Mouse (Mus musculus) lung, postnatal 0 days (tissue): Measurements from ENCODE around the gene Topbp1.

ENCODE experiments used
- CTCF ChIP-seq: IDR thresholded peaks from 2 replicates; pipeline ENCODE4 v1.5.1; 2016; ENCODE audit warnings: antibody characterized with exemption, mild to moderate bottlenecking
- EP300 ChIP-seq: IDR thresholded peaks from 2 replicates; pipeline ENCODE4 v1.6.1; 2016; ENCODE audit warnings: antibody characterized with exemption, mild to moderate bottlenecking, control low read depth

DNA sequence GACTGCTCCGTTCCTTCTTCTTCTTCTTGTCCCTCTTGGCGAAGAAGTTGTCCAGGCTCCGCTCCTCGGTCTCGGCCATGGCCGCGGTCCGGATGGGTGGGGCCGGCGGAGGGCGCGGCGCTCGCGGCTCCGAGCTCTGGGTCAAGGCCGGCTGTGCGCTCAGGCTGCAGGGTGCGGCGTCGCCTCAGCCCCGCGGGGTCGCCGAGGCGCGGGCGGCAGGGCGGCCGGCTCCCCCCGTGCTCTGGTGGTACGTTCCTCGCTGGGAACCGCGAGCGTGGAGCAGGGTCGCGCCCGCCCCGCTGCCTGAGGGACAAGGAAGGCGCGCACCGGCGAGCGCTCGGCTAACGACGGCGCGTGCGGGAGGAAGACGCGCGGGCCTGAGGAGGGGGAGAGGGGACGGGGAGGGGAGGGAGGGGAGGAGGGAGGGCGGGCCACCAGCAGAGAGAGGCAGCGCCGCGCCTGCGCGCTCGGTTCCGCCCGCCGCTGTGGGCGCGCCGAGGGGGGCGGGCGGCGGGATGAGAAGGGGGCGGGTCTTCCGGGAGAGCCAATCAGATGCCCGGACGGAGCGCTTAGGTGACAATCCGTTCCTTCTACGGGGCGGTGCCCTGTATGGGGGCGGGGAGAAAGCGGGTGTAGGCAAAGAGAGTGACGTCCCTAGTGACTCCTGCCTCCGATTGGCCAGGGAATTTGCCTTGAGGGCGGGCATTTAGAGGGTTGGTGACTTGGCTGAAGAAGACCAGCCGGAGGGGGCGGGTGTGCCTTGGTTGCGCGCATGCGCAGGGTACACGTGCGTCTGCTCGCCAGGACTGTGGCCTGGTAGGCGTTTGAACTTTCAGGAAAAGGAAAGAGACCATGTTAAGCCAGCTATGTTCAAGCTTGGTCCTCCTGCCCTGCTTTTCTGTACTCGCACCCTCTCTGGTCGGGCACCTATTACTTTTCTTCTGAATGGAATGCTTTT lies 60.6 kb downstream of the Topbp1 start, which contains the start of gene Cdv3:
- TF ChIP-seq CTCF (peak; percentile 23), EP300 (no peak)
